Mouse (Mus musculus) urinary bladder, postnatal 14 days (tissue): ENCODE results near the gene Gm49405.

Experiments used
- DNase-seq: peaks from one replicate; pipeline ENCODE4 v3.0.0; 2021; ENCODE audit warnings: low spot score

Gm49405 gene

GRCm38 (mm10) chr19:3988066-3988465 is 12.4 kb upstream of the Gm49405 start:
- DNase-seq, result no peak

GRCm38 (mm10) chr19:3988750-3989149 is 11.7 kb upstream of the Gm49405 start:
- no peak for DNase-seq

- no peak for DNase-seq
Measured at GRCm38 (mm10) chr19:3990804-3991203, 9.6 kb upstream of the Gm49405 start.

- DNase-seq, result no peak
Measured at GRCm38 (mm10) chr19:3991562-3991961, 8.9 kb upstream of the Gm49405 start.

- DNase-seq, result no peak
Measured at GRCm38 (mm10) chr19:3991966-3992365, 8.5 kb upstream of the Gm49405 start.

- no peak for DNase-seq
Measured at GRCm38 (mm10) chr19:3992416-3992815, 8.0 kb upstream of the Gm49405 start, which contains the start of gene Tbx10. Gene Tbx10, plus strand, starts transcription at chr19:3992752.

- DNase-seq, result no peak
Measured at GRCm38 (mm10) chr19:3994932-3995331, 5.5 kb upstream of the Gm49405 start.

GRCm38 (mm10) chr19:3995505-3995904 is 4.9 kb upstream of the Gm49405 start:
- no peak for DNase-seq

- DNase-seq, result no peak
Measured at GRCm38 (mm10) chr19:3996106-3996505, 4.3 kb upstream of the Gm49405 start.

- DNase-seq, result no peak
Measured at GRCm38 (mm10) chr19:3996747-3997146, 3.7 kb upstream of the Gm49405 start.

GRCm38 (mm10) chr19:3997231-3997630 is 3.2 kb upstream of the Gm49405 start:
- DNase-seq, result no peak

- no peak for DNase-seq
Measured at GRCm38 (mm10) chr19:3998335-3998734, 2.1 kb upstream of the Gm49405 start.

GRCm38 (mm10) chr19:3999121-3999730 is 1.2 kb upstream of the Gm49405 start:
- DNase-seq, result no peak

- no peak for DNase-seq
Measured at GRCm38 (mm10) chr19:4000949-4001525, 611 bp downstream of the Gm49405 start.

- no peak for DNase-seq
Measured at GRCm38 (mm10) chr19:4001752-4002151, 1.3 kb downstream of the Gm49405 start.

- no peak for DNase-seq
Measured at GRCm38 (mm10) chr19:4003112-4003511, 2.7 kb downstream of the Gm49405 start, which contains the start of gene Doc2g. Gene Doc2g, plus strand, starts transcription at chr19:4003313.

- no peak for DNase-seq
Measured at GRCm38 (mm10) chr19:4003641-4004040, 3.2 kb downstream of the Gm49405 start.

GRCm38 (mm10) chr19:4004331-4004730 is 3.9 kb downstream of the Gm49405 start:
- DNase-seq, result no peak

- no peak for DNase-seq
Measured at GRCm38 (mm10) chr19:4005091-4005490, 4.7 kb downstream of the Gm49405 start.

GRCm38 (mm10) chr19:4005971-4006370 is 5.5 kb downstream of the Gm49405 start:
- DNase-seq, result no peak

GRCm38 (mm10) chr19:4011086-4011485 is 10.7 kb downstream of the Gm49405 start:
- DNase-seq, result no peak

- peak; percentile 97 for DNase-seq
Measured at GRCm38 (mm10) chr19:4012432-4013022, 12.1 kb downstream of the Gm49405 start, which contains the start of gene Ndufv1. Gene Ndufv1, minus strand, starts transcription at chr19:4012806.

GRCm38 (mm10) chr19:4013066-4013465 is 12.6 kb downstream of the Gm49405 start:
- no peak for DNase-seq
